Mouse (Mus musculus): ENCODE data around the gene U2surp.

GRCm38 (mm10) chr9:95413911-95414310 is 97.9 kb downstream of the U2surp start:
- TF ChIP-seq CTCF (IDR thresholded peaks at IDR 0.05; ENCODE audit: control insufficient read depth, insufficient read depth, insufficient read length): no peak
- no peak for TF ChIP-seq MYOG (IDR thresholded peaks at IDR 0.05; ENCODE audit: control insufficient read depth, extremely low read depth, insufficient read length)
- TF ChIP-seq CEBPB (IDR thresholded peaks at IDR 0.05; ENCODE audit: low read depth): no peak
- no peak for TF ChIP-seq FOSL1 (IDR thresholded peaks at IDR 0.05; ENCODE audit: insufficient read depth, low read length, poor library complexity, severe bottlenecking)
